Mouse (Mus musculus): Measurements from ENCODE around the gene Cd300ld4. TPM values are rescaled to one million over a fixed set of nuclear protein-coding genes. Genes with fewer than 3 reads are reported as not detected.

Gene Cd300ld4
- polyA plus RNA-seq, 1 experiment from 2014 or later, result not detected

Other genes starting within 250 kb of the Cd300ld4 start
- 0.07 and 0.13 TPM in 2 replicates for gene Btbd17, start 231.1 kb downstream of the Cd300ld4 start, polyA plus RNA-seq (2015; fragmentation: Nextera tagmentation; extraction: Ambion mirVana)
- not detected in 2 replicates for gene Gpr142, start 228.1 kb downstream of the Cd300ld4 start, polyA plus RNA-seq (2015; fragmentation: Nextera tagmentation; extraction: Ambion mirVana)
- gene Gprc5c, start 175.9 kb downstream of the Cd300ld4 start, polyA plus RNA-seq (2015; fragmentation: Nextera tagmentation; extraction: Ambion mirVana), result 11.3 and 12.8 TPM in 2 replicates
- gene Cd300a, start 137.0 kb downstream of the Cd300ld4 start, polyA plus RNA-seq (2015; fragmentation: Nextera tagmentation; extraction: Ambion mirVana), result 4.0 and 5.5 TPM in 2 replicates
- 0.50 and 0.72 TPM in 2 replicates for gene Cd300lb, start 92.6 kb downstream of the Cd300ld4 start, polyA plus RNA-seq (2015; fragmentation: Nextera tagmentation; extraction: Ambion mirVana)
- 0.16 TPM in 1 of 2 replicates, not detected in the other for gene Cd300c, start 57.9 kb downstream of the Cd300ld4 start, polyA plus RNA-seq (2015; fragmentation: Nextera tagmentation; extraction: Ambion mirVana)
- gene Cd300ld, start 37.1 kb downstream of the Cd300ld4 start, polyA plus RNA-seq (2015; fragmentation: Nextera tagmentation; extraction: Ambion mirVana), result 0.48 and 0.59 TPM in 2 replicates
- gene Cd300c2, start 25.1 kb downstream of the Cd300ld4 start, polyA plus RNA-seq (2015; fragmentation: Nextera tagmentation; extraction: Ambion mirVana), result 4.2 and 4.9 TPM in 2 replicates
- not detected in 2 replicates for gene Cd300ld2, start 10.8 kb downstream of the Cd300ld4 start, polyA plus RNA-seq (2015; fragmentation: Nextera tagmentation; extraction: Ambion mirVana)
- gene Cd300ld5, start 10.8 kb upstream of the Cd300ld4 start, polyA plus RNA-seq (2015; fragmentation: Nextera tagmentation; extraction: Ambion mirVana), result not detected in 2 replicates
- gene Cd300ld3, start 21.4 kb upstream of the Cd300ld4 start, polyA plus RNA-seq (2015; fragmentation: Nextera tagmentation; extraction: Ambion mirVana), result not detected in 2 replicates
- gene Cd300e, start 35.2 kb upstream of the Cd300ld4 start, polyA plus RNA-seq (2015; fragmentation: Nextera tagmentation; extraction: Ambion mirVana), result 0.68 and 0.82 TPM in 2 replicates
- 3.3 and 3.6 TPM in 2 replicates for gene Rab37, start 64.4 kb upstream of the Cd300ld4 start, polyA plus RNA-seq (2015; fragmentation: Nextera tagmentation; extraction: Ambion mirVana)
- 0.97 TPM in 2 replicates for gene Cd300lf, start 107.0 kb upstream of the Cd300ld4 start, polyA plus RNA-seq (2015; fragmentation: Nextera tagmentation; extraction: Ambion mirVana)
- gene Slc9a3r1, start 136.3 kb upstream of the Cd300ld4 start, polyA plus RNA-seq (2015; fragmentation: Nextera tagmentation; extraction: Ambion mirVana), result 59.8 and 69.9 TPM in 2 replicates
- gene Tmem104, start 160.5 kb upstream of the Cd300ld4 start, polyA plus RNA-seq (2015; fragmentation: Nextera tagmentation; extraction: Ambion mirVana), result 5.1 and 6.8 TPM in 2 replicates
- gene Nat9, start 160.8 kb upstream of the Cd300ld4 start, polyA plus RNA-seq (2015; fragmentation: Nextera tagmentation; extraction: Ambion mirVana), result 11.9 and 13.3 TPM in 2 replicates
- gene Grin2c, start 240.2 kb upstream of the Cd300ld4 start, polyA plus RNA-seq (2015; fragmentation: Nextera tagmentation; extraction: Ambion mirVana), result 0.06 and 0.12 TPM in 2 replicates